Mouse (Mus musculus) G1E (cell line): ENCODE results near the gene Med25. TPM values are rescaled to one million over a fixed set of nuclear protein-coding genes. Genes with fewer than 3 reads are reported as not detected.

Experiments
- ATAC-seq: 2 replicates; pipeline ENCODE4 v1.8.0; 2016; ENCODE audit warnings: mild to moderate bottlenecking; ENCODE audit not compliant: insufficient number of reproducible peaks, poor library complexity, low FRiP score, severe bottlenecking; ENCODE audit errors: extremely low read depth
- DNase-seq: peaks from one replicate; pipeline ENCODE4 v3.0.0; 2012; ENCODE audit warnings: low spot score
- H3K27me3 ChIP-seq: 2 replicates; pipeline ENCODE4 v1.6.1; 2012; ENCODE audit warnings: mild to moderate bottlenecking, low read length, inconsistent platforms; ENCODE audit not compliant: insufficient read depth
- H3K36me3 ChIP-seq: replicated peaks from 2 replicates; pipeline ENCODE3; 2012; ENCODE audit warnings: mild to moderate bottlenecking, inconsistent platforms
- H3K4me1 ChIP-seq: 2 replicates; pipeline ENCODE4 v1.6.1; 2012; ENCODE audit warnings: low read depth, low read length, inconsistent platforms, mixed read lengths; ENCODE audit not compliant: insufficient read depth
- H3K4me3 ChIP-seq: 2 replicates; pipeline ENCODE4 v1.5.1; 2012; ENCODE audit warnings: low read depth, mild to moderate bottlenecking, inconsistent platforms, low read length, moderate library complexity, mixed read lengths
- H3K9me3 ChIP-seq: replicated peaks from 2 replicates; pipeline ENCODE4 v1.6.1; 2012; ENCODE audit warnings: inconsistent platforms
- CTCF ChIP-seq: IDR thresholded peaks from 2 replicates; pipeline ENCODE4 v1.5.1; 2012; ENCODE audit warnings: low read depth, low read length, inconsistent platforms, mixed read lengths
- GATA1 ChIP-seq: IDR thresholded peaks from 2 replicates; pipeline ENCODE4 v1.6.1; 2012; ENCODE audit warnings: borderline replicate concordance, low read length, inconsistent platforms, mixed read lengths
- GATA2 ChIP-seq: IDR thresholded peaks from 2 replicates; pipeline ENCODE4 v1.6.1; 2012; ENCODE audit warnings: low read depth, low read length, inconsistent platforms, borderline replicate concordance
- POLR2AphosphoS5 ChIP-seq: IDR thresholded peaks from 2 replicates; pipeline ENCODE4 v1.6.1; 2012; ENCODE audit warnings: low read depth, low read length, inconsistent platforms; ENCODE audit not compliant: insufficient replicate concordance
- TAL1 ChIP-seq: conservative IDR thresholded peaks from 2 replicates; pipeline ENCODE4 v1.6.1; 2012; ENCODE audit warnings: low read depth, low read length, inconsistent platforms, mixed read lengths
- polyA plus RNA-seq: library from polyadenylated mRNA; stranded (reverse); fragments of >175 nt; gene quantifications from 2 replicates; pipeline ENCODE4 v1.2.3, GENCODE M21; 2012
- total RNA-seq, 2 experiments: library from RNA; stranded (forward) in 1 of 2; stranded (reverse) in 1 of 2; fragments of 200-1000 nt in 1 of 2; fragments of >200 nt in 1 of 2; fragmentation: Nextera tagmentation in 1 of 2; gene quantifications; 2 replicates each; pipeline ENCODE4 v1.2.3; 2014 to 2017

Gene Med25
- total and polyA plus RNA-seq, 3 experiments, result 14.0 to 367 (median 96.6) TPM

DNA sequence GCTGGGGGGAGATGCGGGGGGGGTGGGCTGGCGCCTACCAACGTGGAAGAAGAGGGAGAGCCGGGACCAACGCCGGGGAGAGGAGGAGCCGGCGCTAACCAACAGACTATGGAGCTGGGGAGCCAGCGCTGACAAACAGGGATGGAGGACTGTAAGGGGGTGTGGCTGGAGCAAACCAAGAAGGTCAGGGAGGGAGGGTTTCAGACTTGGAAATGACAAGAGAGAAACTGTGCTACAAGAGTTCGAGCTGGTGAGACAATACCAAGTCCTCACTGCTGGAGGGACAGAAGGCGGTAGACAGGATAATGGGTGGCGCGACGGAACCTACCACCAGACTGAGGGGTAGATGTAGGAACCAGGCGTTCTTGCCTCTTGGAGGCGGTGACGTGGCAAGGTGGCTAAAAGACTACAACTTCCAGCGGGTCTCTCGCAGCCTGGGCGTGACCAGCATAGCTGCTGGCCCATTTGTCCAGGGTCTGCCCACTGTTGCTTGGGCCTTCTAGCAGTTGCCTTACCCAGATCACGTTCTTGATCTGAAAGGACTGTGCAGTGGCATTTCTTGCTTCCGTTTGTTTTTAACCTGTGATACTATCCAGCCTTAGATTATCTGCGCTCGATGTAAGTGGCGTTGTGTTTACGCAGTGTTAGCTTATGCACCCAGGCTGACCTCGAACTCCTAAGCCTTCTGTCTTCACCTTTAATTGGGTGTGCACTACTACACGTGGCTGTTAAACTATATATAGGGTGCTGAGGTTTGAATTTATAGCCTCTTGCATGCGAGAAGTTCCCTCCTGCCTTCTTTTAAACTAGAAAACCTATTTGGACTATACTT, 22.6 kb downstream of the Med25 start, which contains the start of gene Ptov1:
TSS of gene Ptov1 (minus strand) at position 92 of the 832 bp plus-strand sequence.
- ATAC-seq, result peak; percentile 79
- H3K27me3 ChIP-seq, result no peaks in the 10 kb centered on the region
- H3K4me1 ChIP-seq, result peaks cover 47% of the 10 kb centered on the region

DNA sequence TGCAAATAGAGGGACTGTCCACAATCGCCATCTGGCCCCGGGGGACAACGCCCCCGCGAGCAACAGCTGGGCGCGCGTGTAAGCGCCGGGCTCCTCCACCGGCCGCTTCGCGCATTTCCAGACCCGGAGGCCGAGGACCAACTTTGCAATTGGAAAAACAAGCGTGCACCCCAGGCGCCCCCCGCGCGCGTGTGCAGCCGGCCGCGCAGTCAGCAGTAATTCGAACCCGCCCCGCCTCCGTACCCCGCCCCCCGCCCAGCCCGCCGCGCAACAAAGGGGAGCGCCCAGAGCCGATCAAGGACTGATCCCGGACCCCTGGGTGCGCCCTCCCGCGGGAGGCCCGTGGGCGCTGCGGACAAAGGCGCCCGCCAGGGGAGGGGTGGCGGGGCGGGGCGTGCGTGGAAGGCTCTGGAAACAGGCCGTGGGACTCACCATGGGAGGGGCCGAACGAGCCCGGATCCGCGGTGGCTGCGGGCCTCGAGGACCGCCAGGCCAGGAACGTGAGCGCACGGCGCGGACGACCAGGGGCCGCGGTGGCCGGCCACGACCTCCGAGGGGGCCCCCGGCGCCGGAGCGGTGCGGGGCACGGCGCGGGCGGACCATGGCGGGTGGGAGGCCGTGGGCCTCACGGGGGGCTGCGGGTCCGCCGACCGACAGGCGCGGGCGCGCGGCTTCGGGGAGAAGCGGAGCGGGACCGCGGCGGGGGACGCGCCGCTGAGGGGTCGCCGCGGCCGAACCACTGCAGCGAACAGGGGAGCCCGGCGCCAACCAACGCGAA, 23.4 kb downstream of the Med25 start:
- Histone ChIP-seq H3K4me3 (peak overlapping the region; percentile 88), H3K36me3 (peaks cover 39% of the 10 kb centered on the region), H3K9me3 (no peaks in the 10 kb centered on the region), H3K27me3 (no peaks in the 10 kb centered on the region), H3K4me1 (peaks cover 55% of the 10 kb centered on the region)
- TF ChIP-seq CTCF, result no peak
- no peak for TF ChIP-seq TAL1
- TF ChIP-seq GATA1, result no peak
- no peak for TF ChIP-seq GATA2
- TF ChIP-seq POLR2AphosphoS5, result no peak
- ATAC-seq (no peak), DNase-seq (peak; percentile 51)

More for the DNA sequence above, 22.6 kb downstream of the Med25 start, which contains the start of gene Ptov1:
- no peaks in the 10 kb centered on the region for H3K9me3 ChIP-seq
- H3K4me3 ChIP-seq, result peak within 1 kb of the TSS; percentile 88
- peak; percentile 70 for DNase-seq
- TF ChIP-seq CTCF (no peak), GATA1 (no peak), TAL1 (no peak), POLR2AphosphoS5 (no peak), GATA2 (no peak)
- H3K36me3 ChIP-seq, result peaks cover 31% of the 10 kb centered on the region

- peaks cover 61% of the 10 kb centered on the region for H3K4me1 ChIP-seq
- no peak for ATAC-seq
- TF ChIP-seq POLR2AphosphoS5, result no peak
- no peak for TF ChIP-seq TAL1
- no peak for TF ChIP-seq GATA1
- TF ChIP-seq CTCF, result no peak
- TF ChIP-seq GATA2, result no peak
- H3K4me3 ChIP-seq, result peak overlapping the region; percentile 88
- H3K27me3 ChIP-seq, result no peaks in the 10 kb centered on the region
- peaks cover 45% of the 10 kb centered on the region for H3K36me3 ChIP-seq
- no peak for DNase-seq
- peaks cover 1% of the 10 kb centered on the region; the same call in 1 of the 2 replicates for H3K9me3 ChIP-seq
Observed at GRCm38 (mm10) chr7:44868465-44868864, 24.0 kb downstream of the Med25 start.

DNA sequence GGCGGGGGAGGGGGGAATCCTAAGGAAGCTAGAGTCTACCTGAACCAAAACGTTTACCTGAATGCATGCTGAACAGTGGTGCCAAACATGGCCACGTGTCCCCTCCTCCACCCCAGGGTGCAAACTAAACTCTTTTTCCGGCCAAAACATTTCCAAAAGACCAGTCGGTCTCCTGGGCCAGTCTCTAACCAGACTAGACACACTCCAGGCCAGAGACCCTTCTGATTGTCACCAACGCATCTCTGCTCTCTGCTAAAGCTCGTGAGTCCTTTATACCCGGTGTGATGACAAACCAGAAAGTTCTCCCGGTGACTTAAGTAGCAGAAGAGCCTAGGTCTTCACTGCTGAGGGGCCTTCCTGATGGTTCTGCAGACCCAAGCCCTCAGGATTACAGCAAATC, 24.7 kb downstream of the Med25 start:
- TF ChIP-seq TAL1 (no peak), POLR2AphosphoS5 (no peak), GATA2 (no peak), CTCF (no peak), GATA1 (no peak)
- Histone ChIP-seq H3K36me3 (peaks cover 52% of the 10 kb centered on the region), H3K27me3 (no peaks in the 10 kb centered on the region), H3K4me1 (peaks cover 67% of the 10 kb centered on the region), H3K4me3 (no peak overlapping the region; the same call in 1 of the 2 replicates), H3K9me3 (peaks cover 4% of the 10 kb centered on the region; the same call in 1 of the 2 replicates)
- DNase-seq (no peak), ATAC-seq (no peak)

DNA sequence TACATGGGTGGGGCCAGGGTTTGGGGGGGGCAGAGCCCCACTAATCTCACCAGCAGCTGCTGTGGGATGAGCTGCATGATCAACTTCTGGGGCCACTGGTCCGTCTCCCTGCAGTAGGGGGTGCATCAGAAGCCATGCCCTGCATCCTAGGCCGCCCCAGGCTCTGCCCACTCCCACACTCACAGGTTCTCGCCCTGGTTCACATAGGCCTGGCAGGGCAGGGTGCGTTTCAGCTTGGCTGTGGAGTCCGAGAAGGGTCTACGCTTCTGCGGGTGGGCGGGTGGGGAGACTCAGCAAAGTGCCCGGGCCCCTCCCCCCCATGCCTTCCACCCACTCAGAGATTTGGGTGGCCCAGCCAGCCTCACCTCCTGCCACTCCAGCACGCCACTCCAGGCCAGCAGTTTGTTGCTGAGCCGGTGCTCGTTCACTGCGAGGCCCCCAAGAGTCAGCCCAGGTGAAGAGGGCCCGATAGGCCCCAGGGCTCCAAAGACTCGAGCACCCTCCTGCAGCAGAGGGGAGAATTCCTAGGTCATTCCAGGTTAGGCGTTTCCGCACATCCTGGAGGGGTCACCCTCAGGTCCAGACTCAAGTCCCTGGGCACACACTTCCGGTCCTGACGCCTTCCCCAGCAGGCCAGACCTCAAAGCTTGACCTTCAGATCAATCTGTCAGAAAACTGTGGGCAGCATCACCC, 25.4 kb downstream of the Med25 start:
- no peak for ATAC-seq
- peaks cover 67% of the 10 kb centered on the region for H3K4me1 ChIP-seq
- H3K4me3 ChIP-seq, result peak overlapping the region; percentile 52; the same call in 1 of the 2 replicates
- peaks cover 58% of the 10 kb centered on the region for H3K36me3 ChIP-seq
- TF ChIP-seq GATA1 (no peak), GATA2 (no peak), POLR2AphosphoS5 (no peak), TAL1 (no peak), CTCF (no peak)
- H3K27me3 ChIP-seq, result no peaks in the 10 kb centered on the region
- peaks cover 4% of the 10 kb centered on the region; the same call in 1 of the 2 replicates for H3K9me3 ChIP-seq
- DNase-seq, result no peak

GRCm38 (mm10) chr7:44866276-44867009, 26.1 kb downstream of the Med25 start:
- peaks cover 4% of the 10 kb centered on the region; the same call in 1 of the 2 replicates for H3K9me3 ChIP-seq
- peaks cover 65% of the 10 kb centered on the region for H3K36me3 ChIP-seq
- no peaks in the 10 kb centered on the region for H3K27me3 ChIP-seq
- peak; percentile 58 for DNase-seq
- ATAC-seq, result peak; percentile 61
- TF ChIP-seq CTCF (no peak), TAL1 (no peak), POLR2AphosphoS5 (no peak), GATA2 (no peak), GATA1 (no peak)
- peaks cover 69% of the 10 kb centered on the region for H3K4me1 ChIP-seq
- peak overlapping the region; percentile 52; the same call in 1 of the 2 replicates for H3K4me3 ChIP-seq
